Mouse (Mus musculus) lung, postnatal 4 days (tissue): ENCODE measurements around the gene Zfhx3.

Experiments
- DNase-seq, 2 experiments: peaks; one replicate each; pipeline ENCODE4 v3.0.0; 2021

Gene Zfhx3

DNA sequence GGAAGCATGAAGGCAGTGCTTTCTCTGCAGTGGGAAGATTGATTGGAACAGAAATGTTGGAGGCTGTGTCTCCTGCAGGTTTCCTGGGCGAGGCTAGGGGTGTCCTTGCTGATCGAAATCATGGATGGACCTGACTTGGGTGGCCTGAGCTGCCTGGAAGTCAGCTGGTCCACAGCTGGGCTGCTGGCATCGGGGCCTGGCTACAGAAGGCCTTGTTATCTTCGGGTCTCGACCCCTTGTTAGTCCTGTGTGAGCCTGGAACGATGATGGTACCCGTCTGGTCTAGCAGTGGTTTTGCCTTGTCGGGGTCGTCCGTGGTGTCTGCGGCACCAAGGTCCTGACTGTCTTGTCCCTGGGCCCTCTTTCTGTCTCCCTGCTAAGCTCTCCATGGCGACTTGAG is 870.9 kb downstream of the Zfhx3 start:
- DNase-seq: peak in 1 of 2 experiments; percentile 71

DNA sequence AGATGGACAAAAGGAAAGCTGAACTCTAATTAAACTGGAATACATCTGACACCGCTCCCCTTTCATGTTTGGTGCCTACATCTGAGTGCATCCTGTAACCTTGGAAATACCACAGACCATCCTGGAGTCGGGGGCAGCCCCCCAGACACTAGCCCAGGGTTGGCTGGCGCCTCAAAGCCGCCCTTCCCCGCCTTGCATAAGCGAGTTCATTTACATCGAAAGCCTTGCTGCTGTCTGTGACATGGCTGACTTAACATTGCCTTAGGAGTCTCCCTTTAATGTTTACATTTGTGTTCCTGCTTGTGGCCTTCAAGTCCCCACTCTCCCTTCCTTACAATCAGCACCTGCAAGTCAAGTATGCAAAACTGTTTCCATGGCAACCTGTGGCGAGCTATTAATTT is 876.8 kb downstream of the Zfhx3 start:
- DNase-seq: no peak

DNA sequence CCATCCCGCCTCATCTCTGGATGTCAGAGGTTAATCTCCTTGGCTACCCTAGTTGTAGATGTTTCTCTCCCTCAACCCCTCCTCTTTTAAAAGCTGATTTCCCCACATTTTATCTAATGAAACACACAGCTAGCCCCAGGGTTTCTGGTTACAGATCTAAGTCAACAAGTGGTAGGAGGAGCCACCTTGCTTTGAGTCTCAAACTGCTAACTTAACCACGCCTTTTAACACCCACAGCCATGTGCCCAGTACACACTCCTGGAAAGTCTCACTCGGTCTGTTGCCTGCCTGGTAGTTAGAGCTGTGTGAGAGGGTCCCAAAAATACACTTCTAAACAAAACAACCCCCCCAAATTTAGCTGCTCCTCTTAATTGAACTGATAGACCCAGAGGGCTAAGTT is 877.4 kb downstream of the Zfhx3 start:
- DNase-seq: no peak

DNA sequence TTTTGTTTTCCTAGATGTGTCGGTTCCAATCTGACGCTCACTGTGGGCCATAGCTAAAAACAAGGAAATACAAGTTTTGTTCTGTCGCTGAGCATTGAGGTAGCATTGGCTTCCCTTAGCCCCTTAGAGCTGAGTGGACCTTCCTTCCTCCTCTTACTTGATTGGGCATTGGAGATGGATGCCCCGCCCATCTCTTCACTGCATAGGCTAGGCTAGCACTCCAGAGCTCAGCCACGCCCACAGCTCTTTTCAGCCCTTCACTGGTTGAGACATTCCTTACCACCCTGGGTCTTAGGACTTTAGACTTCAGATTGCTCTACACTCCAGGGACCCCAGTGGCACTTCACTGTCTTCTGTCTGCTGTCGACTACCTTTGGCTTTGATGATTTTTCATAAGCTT is 878.2 kb downstream of the Zfhx3 start:
- peak; percentile 78 to 84 for DNase-seq

DNA sequence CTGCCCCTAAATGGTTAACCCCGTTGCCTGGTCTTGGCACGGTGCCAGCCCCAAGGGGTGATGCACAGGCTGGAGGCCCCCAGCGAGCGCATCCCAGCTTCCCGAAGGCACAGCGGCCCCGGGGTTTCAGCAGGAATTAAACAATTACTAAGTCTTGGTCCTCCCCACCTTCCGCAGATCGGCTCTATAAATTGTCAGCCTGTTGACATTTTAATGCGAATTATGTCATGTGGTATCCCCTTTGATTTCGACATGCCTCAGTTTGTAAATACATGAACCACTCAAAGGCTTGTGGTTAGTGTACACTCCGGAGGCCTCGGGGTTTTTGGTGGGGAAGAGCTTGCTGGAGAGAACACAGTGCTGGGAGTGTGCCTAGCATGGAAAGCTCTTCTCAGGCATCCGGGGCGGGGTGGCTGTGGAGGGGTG is 880.4 kb downstream of the Zfhx3 start:
- DNase-seq: peak; percentile 51 to 68

DNA sequence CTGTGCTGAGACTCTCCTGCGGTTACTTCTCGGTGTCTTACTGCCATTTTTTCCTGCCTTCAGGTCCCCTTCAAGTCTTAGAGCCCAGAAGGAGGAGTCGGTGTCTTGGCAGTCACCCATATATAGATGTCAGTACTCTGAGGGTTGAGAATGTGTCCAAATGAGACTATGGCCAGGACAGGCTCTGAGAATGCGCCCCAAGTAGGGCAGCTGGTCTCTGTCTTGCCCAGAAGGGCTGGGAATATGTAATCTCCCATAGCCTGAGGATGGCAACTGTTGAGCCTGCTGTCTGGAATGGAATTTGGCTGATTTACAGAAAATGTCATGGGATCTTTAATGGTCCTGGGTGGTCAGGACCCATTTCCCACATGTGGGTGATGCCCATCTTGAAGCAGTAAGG is 881.6 kb downstream of the Zfhx3 start:
- DNase-seq: peak; percentile 20 to 63

DNA sequence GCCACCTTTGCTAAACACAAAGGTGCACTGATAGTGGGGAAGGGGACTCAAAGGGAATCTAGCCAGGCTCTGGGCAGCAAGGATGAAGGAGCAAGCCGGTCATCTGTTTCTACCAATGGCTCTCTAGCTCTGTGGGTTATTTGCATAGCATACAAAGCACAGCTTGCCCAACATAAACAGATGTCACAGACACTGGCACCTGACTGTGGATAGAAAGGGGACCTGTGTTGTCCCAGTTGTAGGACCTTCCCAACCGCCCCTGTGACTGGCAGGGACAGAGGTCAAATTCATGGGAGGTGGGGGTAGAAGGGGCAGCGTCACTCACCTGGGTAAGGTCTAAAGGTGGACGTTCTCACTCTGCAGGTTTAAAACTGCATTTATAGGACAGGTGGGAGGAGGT is 884.0 kb downstream of the Zfhx3 start:
- DNase-seq: no peak

DNA sequence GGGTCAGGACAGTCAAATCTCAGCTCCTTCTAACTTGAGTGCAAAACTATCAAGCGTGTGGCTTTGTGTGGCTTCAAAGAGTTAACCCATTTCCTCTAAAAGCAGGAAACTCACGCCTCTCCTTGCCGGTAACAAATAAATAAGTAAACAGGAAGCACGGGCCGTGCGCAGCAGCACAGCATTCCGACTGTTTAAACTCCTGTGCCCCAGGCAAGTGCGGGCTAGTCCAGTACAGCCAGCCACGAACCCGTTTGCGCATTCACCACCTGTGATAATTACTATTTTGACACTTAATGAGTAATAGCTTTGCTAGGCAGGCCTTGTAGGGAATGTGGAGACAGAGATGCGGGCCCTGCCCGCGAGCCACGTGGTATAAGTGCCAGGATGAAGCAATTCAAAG is 885.0 kb downstream of the Zfhx3 start:
- no peak for DNase-seq

DNA sequence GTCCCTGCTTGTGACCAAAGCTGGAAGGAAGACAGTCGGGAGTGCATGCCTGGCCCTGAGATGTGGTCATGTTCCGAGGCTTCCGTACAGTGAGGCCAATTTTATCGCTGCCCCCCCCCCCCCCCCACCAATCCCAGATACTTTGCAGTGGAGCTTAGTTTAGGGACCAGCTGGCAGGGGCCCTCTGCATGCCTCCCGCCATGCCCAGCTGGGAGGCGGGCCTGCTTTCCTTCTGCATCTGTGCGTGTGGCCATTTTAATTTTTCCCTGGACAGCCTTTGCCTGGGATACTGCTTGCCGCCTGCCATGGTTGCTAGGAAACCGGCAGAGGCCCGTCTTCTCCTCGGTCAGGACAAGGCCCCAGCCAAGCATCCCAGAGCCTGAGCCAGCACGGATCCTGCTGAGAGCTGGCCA is 886.9 kb downstream of the Zfhx3 start:
- DNase-seq: peak in 1 of 2 experiments; percentile 53

DNA sequence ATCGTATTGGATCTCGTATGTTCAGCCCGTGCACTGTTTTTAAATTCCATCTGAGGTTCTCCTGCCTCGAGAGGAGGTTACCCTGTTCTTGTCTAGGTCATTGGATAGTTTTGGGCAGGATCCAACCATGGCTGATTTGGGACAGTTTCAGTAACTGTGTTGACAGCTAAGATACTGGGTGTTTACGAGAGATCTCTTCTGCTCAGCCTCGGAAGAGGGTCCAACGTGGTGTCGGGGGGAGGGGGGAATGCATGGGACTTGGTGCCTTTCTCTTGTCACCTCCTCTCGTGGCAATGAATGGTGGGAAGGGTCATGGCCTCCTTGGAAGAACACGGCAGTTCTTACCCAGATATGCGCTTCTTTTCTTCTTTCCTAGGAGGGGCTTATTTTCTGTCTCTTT is 892.7 kb downstream of the Zfhx3 start:
- DNase-seq: no peak

DNA sequence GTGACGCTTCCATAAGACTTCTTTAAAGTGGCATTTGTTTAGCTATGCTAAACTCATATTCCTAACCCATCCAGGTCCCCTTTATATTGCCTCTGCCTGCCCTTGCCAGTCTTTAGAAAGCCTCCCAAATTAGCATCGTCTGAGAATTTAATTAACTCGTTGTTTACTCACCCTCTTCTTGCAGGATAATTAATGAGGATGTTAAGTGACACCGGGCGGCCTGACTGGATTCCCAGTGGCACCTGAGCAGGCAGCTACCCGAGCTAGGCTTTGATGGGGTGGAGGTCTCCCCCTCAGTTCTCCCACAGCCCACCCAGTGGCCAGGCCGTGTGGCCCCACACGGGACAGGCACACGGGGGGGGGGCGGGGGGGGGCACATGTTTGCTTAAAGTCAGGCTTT is 895.3 kb downstream of the Zfhx3 start:
- no peak for DNase-seq

DNA sequence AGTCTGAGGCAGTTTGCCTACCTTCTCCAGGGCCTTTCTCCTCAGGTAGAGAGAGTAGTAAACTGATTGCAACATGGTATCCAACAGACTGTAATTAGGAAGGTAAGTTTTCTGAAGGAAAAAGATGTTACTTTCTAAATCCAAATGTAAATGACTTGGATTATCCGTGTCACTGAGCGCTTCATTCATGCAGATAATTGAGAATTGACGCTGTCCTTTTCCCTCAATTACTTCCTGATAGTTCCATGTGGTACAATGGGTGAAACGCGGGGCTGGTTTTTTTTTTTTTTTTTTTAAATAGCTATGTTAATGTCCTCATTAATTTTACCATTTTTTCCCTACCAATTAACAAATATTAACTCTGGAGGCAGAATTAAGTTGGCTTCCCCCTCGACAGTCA is 896.3 kb downstream of the Zfhx3 start:
- DNase-seq: no peak

DNA sequence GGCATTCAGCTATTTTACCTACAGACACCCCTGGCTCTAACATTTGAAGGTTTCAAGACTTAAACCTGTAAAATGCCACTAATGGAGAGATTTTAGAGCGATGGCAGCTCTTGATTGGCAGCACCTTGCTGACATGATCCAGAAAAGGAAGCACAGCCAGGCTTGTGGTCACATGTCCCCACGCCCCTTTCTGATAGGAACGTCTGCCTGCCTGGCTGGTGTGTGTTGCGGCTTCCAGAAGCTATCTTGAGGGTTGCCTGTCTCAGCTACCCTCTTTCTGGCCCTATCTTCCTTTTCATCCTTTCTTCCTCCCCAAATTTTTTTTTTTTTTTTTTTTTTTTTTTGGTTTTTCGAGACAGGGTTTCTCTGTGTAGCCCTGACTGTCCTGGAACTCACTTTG is 899.9 kb downstream of the Zfhx3 start:
- DNase-seq: no peak

DNA sequence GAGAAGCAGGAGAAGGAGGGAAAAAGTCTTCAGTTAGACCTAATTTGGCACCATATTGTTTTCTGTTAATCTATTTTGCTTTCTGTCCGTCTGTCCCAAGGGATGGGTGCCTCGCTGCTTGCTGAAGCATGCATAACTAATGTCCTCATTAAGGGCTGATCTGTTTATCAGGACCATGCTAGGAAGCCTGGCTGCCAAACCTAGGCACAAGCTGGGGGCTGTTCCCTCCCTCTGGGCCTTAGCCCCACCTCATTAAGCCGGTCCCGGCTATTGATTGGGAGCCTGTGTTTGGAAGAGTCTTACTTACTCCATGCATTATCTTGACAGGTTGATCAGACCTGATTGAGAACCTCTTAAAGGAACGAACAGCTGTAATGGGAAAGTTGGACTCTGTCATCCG is 903.7 kb downstream of the Zfhx3 start:
- no peak for DNase-seq

DNA sequence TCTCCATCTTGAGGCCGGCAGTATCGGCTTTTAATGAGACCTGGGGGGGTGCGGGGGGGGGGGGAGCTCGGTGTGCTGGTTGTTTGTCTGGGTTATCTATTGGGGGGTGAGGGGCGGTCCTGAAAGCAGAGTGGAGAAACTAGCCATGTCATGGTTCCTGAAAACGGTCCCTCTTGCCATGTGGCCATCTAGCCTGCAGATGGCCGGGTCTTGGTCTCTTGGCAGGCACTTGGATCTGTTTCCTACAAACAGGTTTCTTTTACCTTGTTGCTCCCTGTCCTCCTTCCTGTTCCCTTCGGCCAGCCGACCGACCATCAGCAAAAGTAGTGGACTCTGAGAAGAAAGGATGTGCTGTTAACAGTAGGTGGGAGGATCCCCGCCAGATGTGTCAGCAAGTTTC is 904.4 kb downstream of the Zfhx3 start:
- no peak for DNase-seq

DNA sequence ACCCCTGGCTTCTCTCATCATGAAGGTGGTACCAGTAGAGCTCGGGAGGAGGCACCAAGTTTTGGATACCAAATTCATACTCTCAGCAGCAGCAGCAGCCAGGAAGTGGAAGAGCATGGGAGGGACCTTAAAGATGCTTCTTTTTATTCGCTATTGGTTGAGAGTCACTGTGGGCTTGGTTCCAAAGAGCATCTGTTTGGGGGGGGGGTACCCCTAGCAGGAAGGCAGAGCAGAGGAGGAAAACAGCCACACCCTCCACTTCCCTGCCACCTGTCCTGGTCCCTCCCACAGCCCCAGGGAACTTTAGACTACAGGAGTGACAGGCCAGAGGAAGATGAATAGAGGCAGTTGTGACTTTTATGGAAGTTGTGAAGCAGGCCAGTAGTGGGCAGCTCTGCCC is 904.9 kb downstream of the Zfhx3 start:
- DNase-seq: no peak

DNA sequence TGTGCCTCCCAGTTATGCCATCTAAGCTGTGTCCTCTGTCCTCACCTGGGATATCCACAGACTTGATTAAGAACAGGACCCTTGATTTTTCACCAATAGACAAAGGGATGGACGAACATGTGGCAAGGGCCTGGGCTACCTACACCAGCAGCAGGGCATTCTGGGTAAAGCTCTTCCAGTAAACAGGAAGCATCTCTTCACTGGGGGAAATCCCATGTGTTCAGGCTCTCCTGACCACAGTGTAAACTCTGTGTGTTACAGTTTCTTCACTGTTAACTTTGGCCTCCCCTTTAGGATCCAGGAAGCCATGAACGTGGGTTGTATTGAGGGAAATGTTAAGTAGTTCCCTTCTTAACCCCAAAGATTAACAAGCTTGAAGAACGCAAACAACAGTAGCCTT is 906.0 kb downstream of the Zfhx3 start:
- no peak for DNase-seq

DNA sequence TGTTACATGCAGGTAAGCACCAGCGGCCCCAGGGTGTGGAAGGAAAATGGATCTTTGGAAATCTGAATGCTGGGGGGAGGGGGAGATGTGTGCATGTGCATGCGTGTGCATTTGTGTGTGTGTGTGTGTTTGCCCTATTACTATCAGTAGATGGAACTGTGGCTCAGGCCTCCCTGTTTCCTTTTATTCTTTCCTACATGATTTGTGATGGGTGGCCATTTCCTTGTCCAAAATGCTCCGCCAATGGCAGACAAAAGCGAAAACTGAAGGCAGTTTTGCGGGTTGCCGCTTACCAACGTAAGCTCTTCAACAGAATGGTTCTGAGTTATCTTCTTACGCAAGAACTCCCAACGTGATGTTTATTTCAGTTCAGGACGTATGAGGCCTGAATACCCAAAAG is 910.6 kb downstream of the Zfhx3 start:
- DNase-seq: no peak

DNA sequence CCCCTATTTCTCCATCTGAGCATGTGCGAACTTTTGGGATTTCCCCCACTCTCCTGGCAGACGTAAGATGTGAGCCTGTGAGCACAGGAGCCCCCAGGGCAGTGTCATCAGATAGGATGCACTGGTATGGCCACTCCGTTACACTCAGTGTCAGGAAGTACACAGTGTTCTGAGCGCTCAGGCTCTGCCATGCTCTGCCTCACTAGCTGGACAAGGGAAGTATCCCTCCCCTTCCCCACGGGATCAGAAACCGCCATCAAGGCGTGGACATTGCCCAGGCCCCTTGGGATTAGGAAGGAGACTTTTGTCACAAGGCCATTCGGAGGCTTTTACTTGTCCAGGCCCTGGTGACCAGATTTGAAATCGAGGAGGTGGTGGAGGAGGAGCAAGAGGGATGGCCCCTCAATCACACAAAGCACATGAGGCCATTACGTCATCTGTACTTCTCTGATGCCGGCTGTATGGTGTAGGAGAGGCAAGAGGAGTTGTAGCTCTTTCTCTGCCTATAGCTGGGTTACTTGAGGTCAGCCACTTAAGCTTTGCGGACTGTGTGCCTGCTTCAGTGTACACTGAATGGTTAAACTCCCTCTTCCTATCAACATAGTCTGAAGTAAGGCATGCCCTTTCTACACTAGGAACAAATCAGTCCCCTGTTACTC is 912.1 kb downstream of the Zfhx3 start:
- DNase-seq: no peak

DNA sequence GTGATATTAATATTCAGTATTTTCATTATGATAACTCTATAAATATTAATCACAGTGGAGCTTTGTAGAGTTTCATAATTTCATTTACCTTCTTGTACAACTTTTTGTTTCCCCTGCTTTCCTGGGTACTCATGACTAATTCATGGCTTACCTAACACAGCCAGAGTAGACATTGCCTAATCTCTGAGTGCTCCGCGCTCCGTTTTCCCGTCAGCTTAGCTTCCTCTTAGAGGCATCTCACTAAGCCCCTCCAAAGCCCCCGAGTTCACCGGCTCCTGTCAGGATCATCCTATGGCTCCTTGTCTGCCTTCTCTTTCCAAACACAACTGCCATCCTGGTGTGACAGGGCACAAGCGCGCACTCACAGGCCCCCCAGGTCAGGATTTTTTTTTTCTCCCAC is 916.6 kb downstream of the Zfhx3 start:
- no peak for DNase-seq

DNA sequence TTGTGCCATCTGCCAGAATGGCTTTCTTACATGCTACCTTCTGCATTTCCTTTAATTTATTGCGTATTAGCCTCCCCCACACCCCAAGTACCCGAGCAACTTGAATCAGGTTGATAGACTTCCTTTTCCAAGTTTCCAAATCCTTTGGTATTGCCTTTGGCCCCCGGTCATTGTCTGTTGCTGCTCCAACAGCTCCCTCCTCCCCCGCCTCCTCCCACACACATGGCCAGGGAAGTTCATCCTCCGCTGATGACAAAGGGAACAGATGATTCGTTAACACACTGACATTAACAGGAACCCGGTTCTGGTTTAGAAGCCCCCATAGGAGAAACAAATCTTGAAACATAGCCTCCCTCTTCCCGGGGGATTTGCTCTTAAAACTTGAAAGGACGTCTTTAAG is 917.5 kb downstream of the Zfhx3 start:
- DNase-seq: peak; percentile 35 to 36

DNA sequence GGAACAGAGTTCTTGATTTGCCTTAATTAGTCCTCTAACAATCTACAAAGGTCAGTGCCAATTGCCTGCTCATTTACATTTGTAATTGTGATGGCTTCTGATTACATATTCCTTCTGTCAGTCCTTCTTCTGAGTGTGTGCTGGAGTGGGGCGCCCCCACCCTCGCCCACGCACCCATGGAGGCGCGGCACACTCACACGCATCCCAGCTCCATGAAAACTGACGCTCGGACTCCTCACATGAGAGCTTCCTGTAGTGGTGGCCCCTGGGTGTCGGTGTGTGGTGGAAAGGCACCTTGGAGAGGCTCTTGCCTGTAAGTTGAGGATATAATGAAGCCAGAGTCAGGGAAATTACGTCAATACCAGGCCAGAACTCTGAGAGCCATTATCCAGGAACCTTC is 921.0 kb downstream of the Zfhx3 start:
- no peak for DNase-seq

DNA sequence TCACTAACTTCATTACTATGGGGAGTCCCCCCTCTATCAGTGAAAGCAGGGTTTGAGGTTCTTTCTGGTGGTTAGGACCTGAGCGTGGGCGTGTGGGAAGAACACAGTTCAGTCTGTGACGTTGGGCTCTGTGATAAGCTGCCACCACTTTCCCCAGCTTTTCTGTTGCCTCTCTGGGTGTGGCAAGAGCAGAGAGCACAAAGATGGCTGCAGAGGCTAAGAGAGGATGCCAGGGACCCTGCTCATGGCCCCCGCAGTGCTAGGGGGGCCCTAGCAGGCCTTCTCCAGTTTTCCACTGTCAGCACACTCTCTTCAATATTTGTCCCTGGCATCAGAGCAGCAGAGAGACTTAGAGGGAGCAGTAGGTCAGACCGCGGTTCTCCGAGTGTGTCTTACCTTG is 924.0 kb downstream of the Zfhx3 start:
- no peak for DNase-seq

DNA sequence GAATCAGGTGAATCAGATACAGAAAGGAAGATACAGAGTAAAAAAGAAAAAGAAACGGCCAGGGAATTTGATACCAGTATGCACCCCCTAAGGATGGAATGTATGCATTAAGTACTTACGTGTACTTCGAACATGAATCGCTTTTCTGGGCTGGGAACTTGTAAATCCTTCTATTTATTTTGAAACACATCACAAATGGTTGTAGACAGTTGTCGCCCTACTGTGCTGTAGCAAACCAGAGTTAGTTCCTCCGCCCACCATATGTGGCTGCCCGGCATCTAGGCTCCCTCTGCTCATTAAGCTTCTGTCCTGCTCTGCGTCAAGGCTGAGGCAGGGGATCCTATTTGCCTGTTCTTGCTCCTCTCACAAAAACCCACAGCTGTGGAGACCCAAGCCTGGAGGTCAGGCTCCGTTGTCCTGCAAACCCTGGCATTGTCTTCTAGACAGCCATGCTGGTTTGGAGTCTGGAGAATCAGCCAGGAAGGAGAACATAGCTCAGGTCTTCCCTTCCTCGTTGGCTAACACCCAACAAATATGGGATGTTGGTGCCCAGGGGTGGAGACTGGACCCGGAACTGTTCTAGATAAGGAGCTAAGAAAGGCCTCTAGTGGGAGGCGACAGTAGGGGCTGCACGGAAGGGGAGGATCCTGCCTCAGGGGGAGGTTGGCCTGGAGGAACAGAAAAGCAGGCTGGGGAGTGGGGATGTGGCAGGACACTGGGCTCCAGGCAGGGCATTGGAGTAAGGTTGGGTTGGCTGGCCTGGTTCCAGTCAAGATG is 925.2 kb downstream of the Zfhx3 start:
- DNase-seq: peak; percentile 55 to 74
